Mouse (Mus musculus): ENCODE measurements around the gene Lztr1.

The Lztr1 gene

DNA sequence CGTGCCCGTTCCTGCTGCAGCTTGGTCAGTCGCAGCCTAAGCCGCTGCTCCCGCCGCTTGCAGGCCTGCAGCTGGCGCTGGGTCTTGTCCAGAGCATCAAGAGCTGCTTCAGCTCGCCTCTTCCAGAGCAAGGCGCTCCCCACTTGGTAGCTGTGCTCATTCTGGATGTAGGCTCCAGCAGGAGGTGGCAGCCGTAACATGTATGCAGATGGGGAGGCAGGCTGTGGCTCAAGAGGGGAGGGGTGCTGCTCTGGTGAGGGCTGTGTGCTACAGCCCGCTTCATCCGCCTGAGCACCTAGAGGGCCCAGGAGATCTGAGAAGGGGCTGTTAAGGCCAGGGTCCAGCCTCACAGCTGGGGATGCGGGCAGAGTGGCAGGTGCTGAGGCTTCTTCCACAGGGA, 19.8 kb downstream of the Lztr1 start:
- ChIA-PET POLR2A (interaction anchor here (0.7 to 5.0 kb wide), 14 partner anchors 10 to 54 kb away, joined by 3 to 25 read pairs (median 4); partner anchors contain the start of gene Lztr1 (in 3 of the 4)), CTCF (interaction anchor here in 1 of 4 experiments (0.7 kb wide), 1 partner anchor 123 kb away, joined by 3 read pairs; the partner anchor contains the start of gene Snap29)

DNA sequence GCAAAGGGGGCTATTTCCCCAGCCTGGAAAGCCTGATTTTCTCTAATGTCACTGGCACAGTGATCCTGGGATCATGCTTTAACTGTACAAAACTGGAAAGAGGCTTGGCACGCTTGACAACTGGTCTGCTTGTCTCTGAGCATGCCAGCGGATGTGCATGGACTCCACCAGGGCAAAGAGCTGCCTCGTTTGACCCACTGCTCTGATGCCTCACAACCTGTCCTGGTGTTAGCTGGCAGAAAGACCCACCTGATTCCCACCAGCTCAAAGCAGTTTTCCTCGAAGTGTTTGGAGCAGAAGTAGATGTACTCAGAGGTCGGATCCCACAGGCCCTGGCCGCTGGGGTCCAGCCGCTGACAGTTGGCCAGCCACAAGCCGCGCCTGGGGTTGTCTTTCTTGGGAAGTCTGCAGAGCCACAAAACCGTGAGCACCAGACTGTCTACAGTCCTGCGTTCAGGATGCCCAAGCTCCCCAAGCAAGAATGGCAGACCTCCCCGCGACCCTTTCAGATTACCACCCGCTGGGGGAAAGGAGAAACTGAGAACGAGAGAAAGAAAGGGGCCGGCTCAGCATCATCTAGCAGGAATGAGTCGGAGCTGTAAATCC, 21.6 kb downstream of the Lztr1 start:
- ChIA-PET CTCF (interaction anchor here in 3 of 4 experiments (0.8 to 1.4 kb wide), 5 partner anchors 28 to 321 kb away, joined by 3 to 4 read pairs (median 3); no protein-coding TSS in a partner anchor), POLR2A (interaction anchor here (0.5 to 3.5 kb wide), 58 partner anchors 8 to 362 kb away, joined by 3 to 37 read pairs (median 4); partner anchors contain the start of genes Lrrc74b (in 3 of the 4), Crkl (in 2 of the 4), Lztr1 (in 2 of the 4) and P2rx6 (in 2 of the 4))

DNA sequence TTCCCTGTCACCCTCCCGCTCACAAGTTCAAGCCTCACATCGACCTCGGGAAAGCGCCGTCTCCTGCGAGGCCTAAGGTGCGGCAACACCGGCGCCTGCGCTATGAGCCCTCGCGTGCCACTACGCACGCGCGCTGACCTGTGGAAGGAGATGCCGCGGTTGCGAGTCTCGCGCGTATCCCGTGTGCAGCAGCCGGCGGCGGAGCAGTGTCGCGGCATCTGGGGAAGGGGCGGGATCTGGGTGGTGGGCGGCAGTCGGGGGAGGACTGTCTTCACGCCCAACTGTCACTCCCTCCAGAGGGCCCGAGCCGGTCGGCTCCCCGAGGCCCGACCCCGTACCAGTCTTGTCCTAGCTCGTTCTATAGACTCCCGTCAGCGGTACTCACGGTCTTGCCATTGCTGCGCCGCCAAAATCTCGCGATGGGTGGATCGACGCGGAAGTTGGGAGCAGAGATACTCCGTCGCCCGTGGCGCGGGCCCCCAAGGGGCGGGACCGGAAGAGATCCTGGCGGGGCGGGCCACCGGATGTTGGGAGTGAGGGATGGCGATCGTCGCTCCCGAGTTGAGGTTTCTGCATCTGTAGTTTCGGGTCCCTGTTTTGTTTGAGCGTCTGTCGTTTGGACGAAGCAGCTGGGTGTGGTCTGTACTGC, 22.3 kb downstream of the Lztr1 start, which contains the start of gene Thap7:
Gene Thap7 (minus strand): TSS at position 497 of the 649 bp plus-strand sequence.
- CTCF ChIA-PET, result interaction anchor here in 3 of 4 experiments (0.8 to 1.4 kb wide), 4 partner anchors 27 to 321 kb away, joined by 3 to 4 read pairs (median 3); no protein-coding TSS in a partner anchor
- POLR2A ChIA-PET, result interaction anchor here (0.6 to 3.5 kb wide), 53 partner anchors 9 to 361 kb away, joined by 3 to 37 read pairs (median 4); partner anchors contain the start of genes Lrrc74b (in 3 of the 4), Lztr1 (in 2 of the 4), P2rx6 (in 2 of the 4) and Smpd4 (in 2 of the 4)

DNA sequence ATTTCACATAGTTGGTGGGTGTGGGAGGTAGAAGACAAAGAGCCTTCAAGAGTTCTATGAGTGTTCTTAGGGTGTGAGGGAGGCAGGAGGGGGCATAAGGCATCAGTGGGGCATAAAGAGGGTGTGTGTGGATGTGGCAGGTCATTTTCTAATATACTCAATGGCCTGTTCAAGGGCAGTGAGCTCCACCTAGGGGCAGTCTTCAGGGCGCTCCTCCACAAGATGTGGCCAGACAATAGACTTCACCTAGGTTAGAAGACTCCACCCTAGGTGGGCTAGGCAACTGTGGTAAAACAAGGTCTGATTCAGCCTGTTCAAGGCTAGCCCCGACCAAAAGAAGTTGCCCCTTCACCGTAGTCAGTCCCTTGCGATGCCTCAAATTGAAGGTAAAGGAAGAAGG, 23.8 kb downstream of the Lztr1 start:
- ChIA-PET POLR2A (interaction anchor here in 3 of 4 experiments (0.6 to 3.5 kb wide), 18 partner anchors 9 to 1574 kb away, joined by 3 to 15 read pairs (median 5); partner anchors contain the start of genes Lrrc74b (in 3 of the 3), Crkl (in 2 of the 3), Lztr1 (in 2 of the 3) and Gm20518 (in 1 of the 3)), CTCF (interaction anchor here in 2 of 4 experiments (0.6 to 1.7 kb wide), 10 partner anchors 12 to 207 kb away, joined by 3 to 8 read pairs (median 3); no protein-coding TSS in a partner anchor)

DNA sequence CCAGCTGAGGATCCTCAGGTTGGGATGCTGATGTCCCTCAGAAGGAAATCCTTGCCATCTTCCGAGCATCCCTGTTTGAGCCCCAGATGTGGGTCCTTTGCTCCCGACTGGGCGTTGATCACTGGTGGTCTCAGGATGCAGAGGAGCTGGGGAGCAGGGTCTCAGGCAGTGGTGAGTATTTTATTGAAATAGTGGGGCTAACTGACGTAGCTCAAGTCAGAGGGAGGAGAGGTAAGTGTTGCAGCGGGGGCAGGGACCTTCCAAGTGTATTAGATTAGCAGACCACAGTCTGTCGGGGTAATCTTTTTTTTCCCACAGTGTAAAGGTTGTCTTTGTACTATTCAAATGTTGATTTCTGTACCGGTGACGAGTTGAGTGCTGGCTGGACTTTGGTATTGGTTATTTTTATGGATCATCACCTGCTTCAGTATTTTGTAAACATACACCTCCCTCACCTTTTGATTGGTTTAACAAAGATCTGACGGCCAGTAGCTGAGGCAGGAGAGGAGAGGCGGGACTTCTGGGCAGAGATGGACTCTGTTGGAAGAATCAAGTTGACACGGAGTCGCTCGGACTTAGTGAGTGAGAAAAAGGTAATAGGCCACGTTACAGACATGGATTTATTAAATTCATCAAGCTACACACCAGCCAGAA, 24.3 kb downstream of the Lztr1 start:
- ChIA-PET POLR2A (interaction anchor here in 3 of 4 experiments (0.9 to 3.5 kb wide), 19 partner anchors 8 to 359 kb away, joined by 3 to 15 read pairs (median 5); partner anchors contain the start of genes Lrrc74b (in 3 of the 3), Crkl (in 2 of the 3), Lztr1 (in 2 of the 3) and Gm20518 (in 1 of the 3)), CTCF (interaction anchor here in 2 of 4 experiments (0.6 to 1.7 kb wide), 10 partner anchors 12 to 208 kb away, joined by 3 to 8 read pairs (median 3); no protein-coding TSS in a partner anchor)

DNA sequence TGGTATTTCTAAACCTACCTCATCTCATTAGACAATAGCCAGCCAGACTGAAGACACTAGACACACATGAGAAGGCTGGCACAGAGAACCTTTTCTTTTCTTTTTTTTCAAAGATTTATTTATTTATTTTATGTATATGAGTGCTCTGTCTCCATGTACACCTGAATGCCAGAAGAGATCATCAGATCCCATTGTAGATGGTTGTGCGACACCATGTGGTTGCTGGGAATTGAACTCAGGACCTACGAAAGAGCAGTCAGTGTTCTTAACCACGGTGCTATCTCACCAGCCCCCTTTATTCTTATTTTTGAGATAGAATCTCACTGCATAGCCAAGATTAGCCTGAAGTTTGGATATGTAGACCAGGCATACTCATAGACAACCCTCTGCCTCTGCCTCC, 28.1 kb downstream of the Lztr1 start:
- CTCF ChIA-PET, result interaction anchor here in 1 of 4 experiments (0.6 kb wide), 1 partner anchor 104 kb away, joined by 3 read pairs; no protein-coding TSS in a partner anchor
- POLR2A ChIA-PET, result interaction anchor here in 1 of 4 experiments (0.8 kb wide), 1 partner anchor 17 kb away, joined by 3 read pairs; no protein-coding TSS in a partner anchor

DNA sequence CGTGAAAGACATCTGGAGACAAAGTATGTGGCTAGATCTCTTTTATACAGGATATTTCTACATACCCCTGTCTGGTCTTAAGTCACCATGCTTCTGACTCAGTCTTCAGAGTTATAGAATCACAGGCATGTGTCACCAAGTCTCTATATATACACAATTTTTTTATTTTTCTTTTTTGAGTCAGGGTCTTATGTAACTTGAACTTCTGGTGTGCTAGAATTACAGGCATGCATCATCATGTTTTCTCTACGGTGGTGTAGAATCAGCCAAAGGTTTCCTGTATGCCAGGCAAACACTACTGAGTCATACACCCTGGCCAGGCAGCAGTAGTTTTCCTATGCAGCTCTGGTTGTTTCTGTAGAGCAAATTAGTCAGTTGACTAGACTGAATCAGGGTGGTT, 34.1 kb downstream of the Lztr1 start:
- ChIA-PET CTCF (interaction anchor here in 1 of 4 experiments (0.6 kb wide), 1 partner anchor 95 kb away, joined by 5 read pairs; no protein-coding TSS in a partner anchor), POLR2A (no interaction called here)

DNA sequence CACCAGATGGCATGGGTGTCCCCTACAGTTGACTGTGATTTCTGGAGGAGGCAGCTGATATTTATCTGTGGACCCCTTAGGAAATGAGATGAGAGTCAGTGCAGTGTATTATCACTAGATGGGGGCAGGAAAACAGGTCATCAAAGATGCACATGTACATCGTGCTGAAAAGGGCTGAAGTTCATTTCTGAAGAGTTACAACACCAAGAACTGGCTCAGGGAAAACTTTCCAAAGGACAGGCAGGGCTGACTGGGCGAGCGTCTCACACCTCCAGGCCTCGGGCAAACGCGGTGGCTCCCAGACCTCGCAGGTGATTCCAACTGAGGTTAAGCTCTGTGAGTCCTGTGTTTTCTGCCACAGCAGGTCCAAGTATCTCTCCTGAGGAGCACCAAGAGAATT, 44.3 kb downstream of the Lztr1 start:
- ChIA-PET POLR2A (interaction anchor here in 2 of 4 experiments (0.9 to 2.2 kb wide), 5 partner anchors 8 to 66 kb away, joined by 3 to 17 read pairs (median 6); partner anchors contain the start of genes P2rx6 (in 2 of the 2), Lrrc74b (in 1 of the 2) and Smpd4 (in 1 of the 2)), CTCF (no interaction called here)

DNA sequence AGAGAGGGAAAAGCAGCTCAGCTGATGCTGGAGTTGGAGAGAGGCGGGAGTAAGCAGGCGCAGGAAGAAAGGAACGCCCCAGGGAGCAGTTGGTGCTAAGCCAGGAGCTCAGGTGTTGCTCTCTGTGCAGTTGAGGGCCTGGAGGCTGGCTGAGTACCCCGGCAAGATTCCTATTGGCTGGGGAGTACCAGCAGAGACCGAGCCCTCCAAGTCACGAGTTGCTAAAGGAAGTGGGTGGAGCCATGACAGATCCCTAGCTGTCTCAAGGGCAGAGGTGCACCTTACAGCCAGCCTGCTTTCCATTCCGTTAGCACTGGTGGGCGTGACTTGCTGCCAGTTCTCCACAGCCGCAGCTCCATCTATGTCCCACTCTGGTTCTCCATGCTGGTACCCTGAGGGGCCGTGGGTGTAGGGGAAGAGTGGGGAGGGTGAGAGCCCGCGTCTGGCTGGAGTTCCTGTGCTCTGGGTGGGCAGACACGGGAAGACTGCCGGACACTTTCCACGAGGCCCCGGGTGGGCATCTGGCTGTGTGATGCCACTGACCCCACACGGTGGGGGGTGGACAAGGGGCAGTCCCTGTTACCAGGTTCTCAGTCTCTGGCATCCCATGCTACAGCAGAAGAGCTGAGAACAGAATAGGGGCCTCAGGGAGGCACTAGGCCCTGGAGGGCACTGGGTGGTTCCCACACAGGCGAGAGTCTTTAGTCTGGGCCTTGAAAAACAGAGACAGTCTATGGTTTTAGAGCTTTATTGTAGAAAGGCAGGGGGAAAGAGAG, 45.6 kb downstream of the Lztr1 start:
- ChIA-PET POLR2A (interaction anchor here (0.5 to 3.6 kb wide), 69 partner anchors 8 to 430 kb away, joined by 3 to 29 read pairs (median 4); partner anchors contain the start of genes Thap7 (in 3 of the 4), Crkl (in 2 of the 4), Rimbp3 (in 2 of the 4) and Sdf2l1 (in 2 of the 4)), CTCF (interaction anchor here in 3 of 4 experiments (0.6 to 2.9 kb wide), 23 partner anchors 8 to 651 kb away, joined by 3 to 13 read pairs (median 4); partner anchors contain the start of genes Dgcr6 (in 1 of the 3), P2rx6 (in 1 of the 3) and Rimbp3 (in 1 of the 3))

DNA sequence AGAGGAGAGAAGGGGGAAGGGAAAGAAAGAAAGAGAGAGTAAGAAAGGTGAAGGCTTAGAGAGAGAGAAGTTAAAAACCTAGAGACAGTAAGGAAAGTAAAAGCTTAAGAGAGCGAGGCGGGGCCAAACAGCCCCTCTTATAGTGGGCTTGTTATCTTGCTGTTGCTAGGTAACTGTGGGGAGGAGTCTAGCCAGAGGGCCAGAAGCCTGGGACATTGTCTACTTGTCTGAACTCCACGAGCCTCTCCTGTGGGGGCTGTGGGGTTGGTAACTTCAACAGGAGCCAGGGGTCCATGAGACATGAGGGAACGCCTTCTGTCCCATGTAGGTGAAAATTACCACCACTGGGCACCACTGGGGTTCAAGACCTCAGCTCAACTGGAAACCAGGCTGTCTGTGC, 46.2 kb downstream of the Lztr1 start:
- CTCF ChIA-PET, result interaction anchor here in 2 of 4 experiments (0.7 to 2.9 kb wide), 13 partner anchors 9 to 481 kb away, joined by 3 to 13 read pairs (median 4); no protein-coding TSS in a partner anchor
- POLR2A ChIA-PET, result interaction anchor here (0.6 to 3.6 kb wide), 42 partner anchors 9 to 431 kb away, joined by 3 to 29 read pairs (median 4); partner anchors contain the start of genes Smpd4 (in 2 of the 4), Thap7 (in 2 of the 4), Ccdc74a (in 1 of the 4) and Crkl (in 1 of the 4)

DNA sequence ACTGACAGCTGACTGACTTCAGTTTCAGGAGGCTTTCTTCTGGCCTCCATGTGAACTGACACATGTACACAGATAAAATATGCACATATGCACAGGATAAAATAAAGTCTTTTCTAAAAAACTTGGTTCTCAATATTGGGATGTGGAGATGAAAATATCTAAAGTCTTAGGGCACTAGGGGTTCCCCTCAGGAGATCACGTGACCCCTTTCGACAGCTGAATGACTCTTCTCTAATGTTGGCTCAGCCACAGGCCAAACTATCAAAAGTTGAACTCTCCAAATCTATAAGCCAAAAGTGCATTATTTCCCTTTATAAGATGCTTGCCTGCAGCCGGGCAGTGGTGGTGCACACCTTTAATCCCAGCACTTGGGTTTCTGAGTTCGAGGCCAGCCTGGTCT, 47.7 kb downstream of the Lztr1 start:
- CTCF ChIA-PET, result interaction anchor here in 2 of 4 experiments (1.1 to 2.9 kb wide), 3 partner anchors 28 to 67 kb away, joined by 3 to 13 read pairs (median 11); partner anchors contain the start of gene Aifm3 (in 1 of the 2)
- POLR2A ChIA-PET, result interaction anchor here in 2 of 4 experiments (2.9 to 3.6 kb wide), 2 partner anchors 8 to 26 kb away, joined by 11 to 20 read pairs; partner anchors contain the start of gene Thap7 (in 1 of the 2)

DNA sequence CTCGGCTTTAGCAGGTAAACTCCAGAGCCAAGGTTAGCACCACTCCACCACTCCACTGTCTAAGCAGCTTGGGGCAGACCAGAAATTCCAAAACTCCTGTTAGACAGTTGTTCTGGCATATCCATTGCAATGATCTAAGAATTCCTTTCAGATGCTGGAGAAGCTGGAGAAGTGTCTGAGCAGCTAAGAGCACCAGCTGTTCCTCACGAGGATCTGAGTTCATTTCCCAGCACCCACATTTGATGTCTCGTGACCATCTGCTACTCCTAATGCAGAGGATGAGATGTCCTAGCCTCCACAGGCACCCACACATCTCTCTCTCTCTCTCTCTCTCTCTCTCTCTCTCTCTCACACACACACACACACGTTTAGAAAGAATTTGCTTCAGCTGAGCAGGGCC, 48.4 kb downstream of the Lztr1 start:
- POLR2A ChIA-PET, result interaction anchor here in 3 of 4 experiments (0.7 to 3.6 kb wide), 6 partner anchors 17 to 336 kb away, joined by 3 to 20 read pairs (median 6); partner anchors contain the start of genes Slc7a4 (in 2 of the 3) and Thap7 (in 1 of the 3)
- CTCF ChIA-PET, result interaction anchor here in 3 of 4 experiments (0.6 to 2.4 kb wide), 17 partner anchors 12 to 424 kb away, joined by 3 to 20 read pairs (median 6); partner anchors contain the start of genes Aifm3 (in 1 of the 3) and Sdf2l1 (in 1 of the 3)

DNA sequence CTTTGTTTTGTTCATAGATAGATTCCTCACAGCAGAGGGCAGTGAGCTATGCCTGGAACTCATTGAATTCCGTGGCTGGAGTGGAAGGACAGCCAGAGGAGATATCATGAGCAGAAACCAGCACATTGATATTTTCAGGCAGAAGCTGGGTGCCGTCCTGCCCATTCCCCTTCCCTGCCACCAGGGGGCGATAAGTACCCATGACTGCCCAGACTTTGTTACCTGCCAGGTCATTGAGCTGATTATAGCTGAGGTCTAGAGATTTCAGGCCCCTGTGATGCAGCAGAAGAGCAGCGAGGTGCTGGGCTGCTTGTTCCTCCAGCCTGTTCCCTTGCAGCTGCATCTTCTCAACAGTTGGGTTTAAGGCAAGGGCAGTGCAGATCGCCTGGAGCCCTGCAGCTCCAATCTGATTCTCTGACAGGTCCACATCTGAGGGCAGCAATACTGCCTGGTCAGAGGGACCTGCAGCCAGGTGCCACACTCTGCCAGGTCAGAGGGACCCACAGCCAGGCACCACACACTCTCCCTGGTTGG, 49.5 kb downstream of the Lztr1 start:
- ChIA-PET CTCF (interaction anchor here (0.5 to 2.6 kb wide), 94 partner anchors 8 to 714 kb away, joined by 3 to 20 read pairs (median 4); partner anchors contain the start of genes Slc7a4 (in 3 of the 4), Crkl (in 2 of the 4), Lztr1 (in 2 of the 4) and Smpd4 (in 2 of the 4)), POLR2A (interaction anchor here (0.7 to 2.3 kb wide), 22 partner anchors 9 to 537 kb away, joined by 3 to 12 read pairs (median 5); partner anchors contain the start of genes Slc7a4 (in 2 of the 4), Thap7 (in 2 of the 4) and Smpd4 (in 1 of the 4))

DNA sequence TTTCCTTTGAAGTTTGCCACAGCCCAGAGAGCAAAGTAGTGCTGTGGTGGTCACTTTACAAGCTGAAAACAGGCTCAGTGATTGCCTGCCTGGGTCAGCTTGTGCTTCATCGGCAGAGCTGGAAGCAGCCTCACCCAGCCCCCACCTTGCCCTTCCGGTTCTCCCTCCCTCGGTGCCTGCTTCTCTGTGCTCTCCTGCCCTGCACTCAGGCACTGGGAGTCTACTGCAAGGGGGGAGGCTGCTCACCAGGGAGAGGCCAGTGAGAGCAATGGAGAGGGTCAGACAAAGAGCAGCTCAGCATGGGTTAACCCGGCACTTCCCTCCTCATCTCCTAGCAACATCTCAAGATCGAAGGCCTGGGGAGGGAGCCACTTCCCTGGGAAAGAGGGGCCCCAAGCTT, 50.3 kb downstream of the Lztr1 start:
- POLR2A ChIA-PET, result interaction anchor here (0.7 to 2.3 kb wide), 22 partner anchors 12 to 297 kb away, joined by 3 to 12 read pairs (median 4); partner anchors contain the start of genes Slc7a4 (in 3 of the 4), Thap7 (in 2 of the 4) and Smpd4 (in 1 of the 4)

DNA sequence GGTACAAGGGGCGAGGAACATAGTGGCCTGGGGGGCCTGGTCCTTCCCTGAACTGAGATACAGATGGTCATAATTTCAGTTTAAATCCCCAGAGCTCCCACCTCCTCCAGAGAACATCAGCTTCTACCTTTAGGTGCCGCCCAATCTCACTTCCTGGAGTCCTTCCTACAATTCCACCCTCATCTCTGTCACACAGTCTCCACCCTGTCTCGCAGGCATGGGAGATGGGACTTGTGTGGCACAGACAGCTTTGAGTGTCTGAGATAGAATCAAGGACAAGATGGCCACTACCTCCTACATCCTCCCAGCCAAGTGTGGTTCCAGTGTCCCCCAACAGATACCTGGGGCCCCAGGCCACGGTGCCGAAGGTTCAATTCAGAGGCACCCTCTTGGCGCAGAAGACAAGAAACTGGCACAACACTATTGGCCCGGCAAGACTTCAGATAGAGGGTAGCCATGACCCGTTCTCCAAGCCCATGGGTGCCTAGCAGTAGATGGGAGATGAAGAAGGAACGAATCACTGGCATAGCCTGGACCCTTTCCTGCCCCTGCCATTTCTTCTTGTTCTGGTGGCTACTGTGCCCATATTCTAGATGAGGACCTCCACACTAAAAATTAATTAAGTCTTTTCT, 51.0 kb downstream of the Lztr1 start:
- ChIA-PET POLR2A (interaction anchor here (0.7 to 2.3 kb wide), 13 partner anchors 12 to 296 kb away, joined by 3 to 9 read pairs (median 4); partner anchors contain the start of genes Slc7a4 (in 2 of the 4) and Thap7 (in 2 of the 4)), CTCF (interaction anchor here (0.6 to 2.6 kb wide), 12 partner anchors 17 to 177 kb away, joined by 3 to 20 read pairs (median 6); partner anchors contain the start of genes Lztr1 (in 1 of the 4) and Slc7a4 (in 1 of the 4))

More for the DNA sequence above, 50.3 kb downstream of the Lztr1 start:
- CTCF ChIA-PET, result interaction anchor here (0.6 to 2.6 kb wide), 37 partner anchors 9 to 290 kb away, joined by 3 to 20 read pairs (median 5); partner anchors contain the start of genes Smpd4 (in 2 of the 4), Aifm3 (in 1 of the 4), Lztr1 (in 1 of the 4) and Pi4ka (in 1 of the 4)
